Mouse (Mus musculus): ENCODE data around the gene Aco2. TPM values are rescaled to one million over a fixed set of nuclear protein-coding genes. Genes with fewer than 3 reads are reported as not detected.

Aco2 gene
- polyA plus RNA-seq, 1 experiment from 2014 or later, result 559 TPM

GRCm38 (mm10) chr15:81927741-81928140 is 55.6 kb downstream of the Aco2 start:
- ChIA-PET CTCF (interaction anchor here (0.7 to 1.3 kb wide), 6 partner anchors 9 to 30 kb away, joined by 3 to 7 read pairs (median 3); partner anchors contain the start of gene Csdc2), POLR2A (interaction anchor here (0.7 kb wide), 1 partner anchor 137 kb away, joined by 3 read pairs; no protein-coding TSS in a partner anchor)
- H3K27me3 ChIP-seq, result no peaks in the 10 kb centered on the region
- peak; percentile 33 for ATAC-seq
- in situ Hi-C loops (cut with MboI; ENCODE audit: low pct_unique_long_range_greater_than_20kb), result no loop called here
- no peak for TF ChIP-seq CTCF (IDR thresholded peaks at IDR 0.05)
- DNase-seq (ENCODE audit: low read depth, low spot score), result peak; percentile 81

- CTCF ChIA-PET, result interaction anchor here (0.7 to 1.3 kb wide), 6 partner anchors 9 to 29 kb away, joined by 3 to 7 read pairs (median 3); partner anchors contain the start of gene Csdc2
- no peak for TF ChIP-seq CTCF (IDR thresholded peaks at IDR 0.05)
- no peaks in the 10 kb centered on the region for H3K27me3 ChIP-seq
- DNase-seq (ENCODE audit: low read depth, low spot score), result peak; percentile 49
- ATAC-seq, result peak; percentile 15
- POLR2A ChIA-PET, result no interaction called here
- in situ Hi-C loops (cut with MboI; ENCODE audit: low pct_unique_long_range_greater_than_20kb), result no loop called here
Measured at GRCm38 (mm10) chr15:81928277-81928676, 56.2 kb downstream of the Aco2 start.

- ATAC-seq (no peak), DNase-seq (ENCODE audit: low read depth, low spot score) (no peak)
- POLR2A ChIA-PET, result no interaction called here
- CTCF ChIA-PET, result interaction anchor here (1.1 to 1.4 kb wide), 2 partner anchors 24 to 27 kb away, joined by 4 read pairs; partner anchors contain the start of gene Pmm1
- TF ChIP-seq CTCF (IDR thresholded peaks at IDR 0.05), result no peak
- in situ Hi-C loops (cut with MboI; ENCODE audit: low pct_unique_long_range_greater_than_20kb), result no loop called here
- H3K27me3 ChIP-seq, result no peaks in the 10 kb centered on the region
Measured at GRCm38 (mm10) chr15:81932951-81933470, 60.9 kb downstream of the Aco2 start.

- POLR2A ChIA-PET, result no interaction called here
Measured at GRCm38 (mm10) chr15:81933986-81934385, 61.9 kb downstream of the Aco2 start.

GRCm38 (mm10) chr15:81935869-81936637 is 63.9 kb downstream of the Aco2 start:
- in situ Hi-C loops (cut with MboI; ENCODE audit: low pct_unique_long_range_greater_than_20kb), result no loop called here
- POLR2A ChIA-PET, result interaction anchor here (0.6 kb wide), 1 partner anchor 104 kb away, joined by 3 read pairs; no protein-coding TSS in a partner anchor
- CTCF ChIA-PET, result interaction anchor here (1.2 to 2.1 kb wide), 5 partner anchors 8 to 20 kb away, joined by 3 to 9 read pairs (median 7); partner anchors contain the start of gene Polr3h
- ATAC-seq (peak; percentile 5), DNase-seq (ENCODE audit: low read depth, low spot score) (no peak)
- no peaks in the 10 kb centered on the region for H3K27me3 ChIP-seq
- TF ChIP-seq CTCF (IDR thresholded peaks at IDR 0.05), result no peak

More at GRCm38 (mm10) chr15:81933986-81934385, 61.9 kb downstream of the Aco2 start:
- DNase-seq (ENCODE audit: low read depth, low spot score) (no peak), ATAC-seq (no peak)
- no peaks in the 10 kb centered on the region for H3K27me3 ChIP-seq
- CTCF ChIA-PET, result no interaction called here
- TF ChIP-seq CTCF (IDR thresholded peaks at IDR 0.05), result no peak
- in situ Hi-C loops (cut with MboI; ENCODE audit: low pct_unique_long_range_greater_than_20kb), result no loop called here

GRCm38 (mm10) chr15:81936679-81937078 is 64.6 kb downstream of the Aco2 start, which contains the start of gene Csdc2:
Csdc2 (plus strand) TSS chr15:81936759.
- ATAC-seq, result peak; percentile 61
- in situ Hi-C loops (cut with MboI; ENCODE audit: low pct_unique_long_range_greater_than_20kb), result no loop called here
- ChIA-PET POLR2A (interaction anchor here (0.6 kb wide), 2 partner anchors 11 to 105 kb away, joined by 3 read pairs; no protein-coding TSS in a partner anchor), CTCF (interaction anchor here (1.2 to 2.1 kb wide), 6 partner anchors 9 to 24 kb away, joined by 3 to 9 read pairs (median 6); partner anchors contain the start of genes Pmm1 and Polr3h)
- H3K27me3 ChIP-seq, result no peaks in the 10 kb centered on the region
- no peak for DNase-seq (ENCODE audit: low read depth, low spot score)
- TF ChIP-seq CTCF (IDR thresholded peaks at IDR 0.05), result no peak

- no peak for ATAC-seq
- H3K27me3 ChIP-seq, result no peaks in the 10 kb centered on the region
- DNase-seq (ENCODE audit: low read depth, low spot score), result no peak
- in situ Hi-C loops (cut with MboI; ENCODE audit: low pct_unique_long_range_greater_than_20kb), result no loop called here
- POLR2A ChIA-PET, result interaction anchor here (0.6 to 1.2 kb wide), 4 partner anchors 10 to 90 kb away, joined by 3 to 5 read pairs (median 4); no protein-coding TSS in a partner anchor
- CTCF ChIA-PET, result interaction anchor here (1.2 to 2.1 kb wide), 8 partner anchors 9 to 59 kb away, joined by 3 to 9 read pairs (median 6); partner anchors contain the start of genes Pmm1 and Polr3h
- TF ChIP-seq CTCF (IDR thresholded peaks at IDR 0.05), result no peak
Measured at GRCm38 (mm10) chr15:81937098-81937972, 65.2 kb downstream of the Aco2 start.

- no peak for TF ChIP-seq CTCF (IDR thresholded peaks at IDR 0.05)
- in situ Hi-C loops (cut with MboI; ENCODE audit: low pct_unique_long_range_greater_than_20kb), result no loop called here
- ChIA-PET POLR2A (interaction anchor here (1.0 to 1.2 kb wide), 3 partner anchors 77 to 91 kb away, joined by 4 to 5 read pairs (median 5); no protein-coding TSS in a partner anchor), CTCF (interaction anchor here (0.8 to 2.1 kb wide), 10 partner anchors 10 to 77 kb away, joined by 3 to 12 read pairs (median 5); partner anchors contain the start of gene Pmm1)
- ATAC-seq (no peak), DNase-seq (ENCODE audit: low read depth, low spot score) (no peak)
- H3K27me3 ChIP-seq, result no peaks in the 10 kb centered on the region
Measured at GRCm38 (mm10) chr15:81938246-81938645, 66.1 kb downstream of the Aco2 start.

- ChIA-PET CTCF (interaction anchor here (0.8 to 2.1 kb wide), 8 partner anchors 9 to 76 kb away, joined by 3 to 12 read pairs (median 4); no protein-coding TSS in a partner anchor), POLR2A (interaction anchor here (1.0 kb wide), 1 partner anchor 81 kb away, joined by 5 read pairs; no protein-coding TSS in a partner anchor)
- DNase-seq (ENCODE audit: low read depth, low spot score) (no peak), ATAC-seq (no peak)
- in situ Hi-C loops (cut with MboI; ENCODE audit: low pct_unique_long_range_greater_than_20kb), result no loop called here
- H3K27me3 ChIP-seq, result no peaks in the 10 kb centered on the region
- no peak for TF ChIP-seq CTCF (IDR thresholded peaks at IDR 0.05)
Measured at GRCm38 (mm10) chr15:81939157-81939715, 67.1 kb downstream of the Aco2 start.

All from Patski (cell line).